Mouse (Mus musculus) heart, embryonic 13.5 days (tissue): ENCODE data around the gene Rpl35. TPM values are rescaled to one million over a fixed set of nuclear protein-coding genes. Genes with fewer than 3 reads are reported as not detected.

Experiments used
- ATAC-seq: fragments of 200-750 bp; cut with Nextera tagmentation; 2 replicates; pipeline ENCODE4 v1.8.0; 2017; ENCODE audit warnings: moderate TSS enrichment; ENCODE audit not compliant: insufficient number of reproducible peaks, low FRiP score, low TSS enrichment; ENCODE audit errors: extremely low read depth
- H3K27ac ChIP-seq: fragments of 300-500 bp; sonication (generic); replicated peaks from 2 replicates; pipeline ENCODE4 v1.5.1; 2015; ENCODE audit warnings: moderate library complexity, mild to moderate bottlenecking, inconsistent platforms
- H3K27me3 ChIP-seq: fragments of 300-500 bp; sonication (generic); replicated peaks from 2 replicates; pipeline ENCODE4 v1.6.1; 2015; ENCODE audit warnings: mild to moderate bottlenecking, inconsistent platforms
- H3K36me3 ChIP-seq: fragments of 300-500 bp; sonication (generic); 2 replicates; pipeline ENCODE4 v1.6.1; 2015; ENCODE audit warnings: mild to moderate bottlenecking, inconsistent platforms
- H3K4me1 ChIP-seq: fragments of 300-500 bp; sonication (generic); 2 replicates; pipeline ENCODE4 v1.6.1; 2015; ENCODE audit warnings: inconsistent platforms
- H3K4me2 ChIP-seq: fragments of 300-500 bp; sonication (generic); 2 replicates; pipeline ENCODE4 v1.6.1; 2015; ENCODE audit warnings: inconsistent platforms, mild to moderate bottlenecking, moderate library complexity
- H3K4me3 ChIP-seq: fragments of 300-500 bp; sonication (generic); 2 replicates; pipeline ENCODE4 v1.5.1; 2015; ENCODE audit warnings: moderate library complexity, mild to moderate bottlenecking, inconsistent platforms
- H3K9ac ChIP-seq: fragments of 300-500 bp; sonication (generic); 2 replicates; pipeline ENCODE4 v1.6.1; 2015; ENCODE audit warnings: inconsistent platforms, mild to moderate bottlenecking, moderate library complexity
- H3K9me3 ChIP-seq: fragments of 300-500 bp; sonication (generic); 2 replicates; pipeline ENCODE4 v1.6.1; 2016; ENCODE audit warnings: inconsistent platforms
- WGBS: fragments of 180-500 bp; shearing (Covaris S2); methylation state at CpG from one replicate; pipeline ENCODE4 v1.1.7; 2015; ENCODE audit warnings: mixed read lengths; 5-methylcytosine and 5-hydroxymethylcytosine counted together
- polyA plus RNA-seq: library from polyadenylated mRNA; unstranded; fragments of >200 nt; fragmentation: Nextera tagmentation; extraction: Ambion mirVana; gene quantifications from 2 replicates; pipeline ENCODE4 v1.2.1, GENCODE M21; 2015

The Rpl35 gene
- polyA plus RNA-seq, 1 experiment from 2014 or later: 659 TPM

GRCm38 (mm10) chr2:39007865-39008264 is 2.4 kb upstream of the Rpl35 start:
- peak overlapping the region; percentile 94 for H3K27ac ChIP-seq
- peaks cover 60% of the 10 kb centered on the region for H3K4me1 ChIP-seq
- H3K9me3 ChIP-seq: no peaks in the 10 kb centered on the region
- under 1% methylated on average over 44 of the region's 44 CpGs for WGBS
- H3K9ac ChIP-seq: peak overlapping the region; percentile 94
- H3K36me3 ChIP-seq: peaks cover 20% of the 10 kb centered on the region
- H3K27me3 ChIP-seq: no peaks in the 10 kb centered on the region
- peak overlapping the region; percentile 89 for H3K4me3 ChIP-seq
- ATAC-seq: peak; percentile 72
- peak overlapping the region; percentile 92 for H3K4me2 ChIP-seq

- Histone ChIP-seq H3K4me3 (peak overlapping the region; percentile 82), H3K4me1 (peaks cover 58% of the 10 kb centered on the region), H3K27me3 (no peaks in the 10 kb centered on the region), H3K27ac (no peak overlapping the region), H3K9ac (peak overlapping the region; percentile 96), H3K9me3 (no peaks in the 10 kb centered on the region), H3K36me3 (peaks cover 28% of the 10 kb centered on the region), H3K4me2 (peak overlapping the region; percentile 98)
- WGBS: 84% methylated on average over 14 of the region's 14 CpGs
- no peak for ATAC-seq
These were observed 816 bp upstream of the Rpl35 start for GRCm38 (mm10) chr2:39006149-39006730.

- Histone ChIP-seq H3K4me2 (peak within 1 kb of the TSS; percentile 98), H3K36me3 (peaks cover 41% of the 10 kb centered on the region), H3K4me1 (peaks cover 50% of the 10 kb centered on the region), H3K4me3 (peak within 1 kb of the TSS; percentile 82), H3K27me3 (no peaks in the 10 kb centered on the region), H3K9ac (peak within 1 kb of the TSS; percentile 96), H3K9me3 (no peaks in the 10 kb centered on the region), H3K27ac (peak within 1 kb of the TSS; percentile 85)
- ATAC-seq: peak; percentile 80
- under 1% methylated on average over 58 of the region's 58 CpGs for WGBS
These were observed 466 bp downstream of the Rpl35 start, which contains the start of gene Arpc5l for GRCm38 (mm10) chr2:39004880-39005435. TSS of gene Arpc5l (plus strand) at chr2:39005348.

GRCm38 (mm10) chr2:39004372-39004771 is 1.1 kb downstream of the Rpl35 start:
- WGBS: 0% methylated on average over 11 of the region's 11 CpGs
- H3K36me3 ChIP-seq: peaks cover 45% of the 10 kb centered on the region
- H3K4me1 ChIP-seq: peaks cover 46% of the 10 kb centered on the region
- no peaks in the 10 kb centered on the region for H3K9me3 ChIP-seq
- H3K4me3 ChIP-seq: peak overlapping the region; percentile 82
- peak overlapping the region; percentile 96 for H3K9ac ChIP-seq
- no peaks in the 10 kb centered on the region for H3K27me3 ChIP-seq
- no peak for ATAC-seq
- peak overlapping the region; percentile 85 for H3K27ac ChIP-seq
- peak overlapping the region; percentile 98 for H3K4me2 ChIP-seq

GRCm38 (mm10) chr2:39003512-39003911 is 1.9 kb downstream of the Rpl35 start:
- peak overlapping the region; percentile 98 for H3K4me2 ChIP-seq
- H3K4me1 ChIP-seq: peaks cover 37% of the 10 kb centered on the region
- peaks cover 45% of the 10 kb centered on the region for H3K36me3 ChIP-seq
- no peaks in the 10 kb centered on the region for H3K27me3 ChIP-seq
- peak overlapping the region; percentile 82 for H3K4me3 ChIP-seq
- WGBS: 62% methylated on average over 5 of the region's 5 CpGs
- no peak for ATAC-seq
- no peak overlapping the region; the same call in 1 of the 2 replicates for H3K27ac ChIP-seq
- no peaks in the 10 kb centered on the region for H3K9me3 ChIP-seq
- H3K9ac ChIP-seq: peak overlapping the region; percentile 96

- ATAC-seq: no peak
- peak overlapping the region; percentile 96 for H3K9ac ChIP-seq
- peaks cover 45% of the 10 kb centered on the region for H3K36me3 ChIP-seq
- H3K4me3 ChIP-seq: peak overlapping the region; percentile 82
- 49% methylated on average over 8 of the region's 8 CpGs for WGBS
- H3K27ac ChIP-seq: no peak overlapping the region
- no peaks in the 10 kb centered on the region for H3K27me3 ChIP-seq
- peak overlapping the region; percentile 98 for H3K4me2 ChIP-seq
- H3K9me3 ChIP-seq: no peaks in the 10 kb centered on the region
- H3K4me1 ChIP-seq: peaks cover 41% of the 10 kb centered on the region
These were observed 2.3 kb downstream of the Rpl35 start for GRCm38 (mm10) chr2:39003106-39003505.

GRCm38 (mm10) chr2:39001866-39002265 is 3.6 kb downstream of the Rpl35 start:
- no peak overlapping the region; the same call in 1 of the 2 replicates for H3K9ac ChIP-seq
- H3K9me3 ChIP-seq: no peaks in the 10 kb centered on the region
- no peak overlapping the region for H3K27ac ChIP-seq
- H3K36me3 ChIP-seq: peaks cover 45% of the 10 kb centered on the region
- H3K4me2 ChIP-seq: no peak overlapping the region
- 71% methylated on average over 3 of the region's 3 CpGs for WGBS
- no peak overlapping the region for H3K4me3 ChIP-seq
- no peak for ATAC-seq
- no peaks in the 10 kb centered on the region for H3K27me3 ChIP-seq
- H3K4me1 ChIP-seq: peaks cover 43% of the 10 kb centered on the region

- H3K27ac ChIP-seq: no peak overlapping the region
- H3K4me3 ChIP-seq: no peak overlapping the region
- WGBS: 85% methylated on average over 4 of the region's 4 CpGs
These were observed 4.9 kb downstream of the Rpl35 start for GRCm38 (mm10) chr2:39000587-39000919.

GRCm38 (mm10) chr2:38999910-39000586 is 5.4 kb downstream of the Rpl35 start:
- Histone ChIP-seq H3K36me3 (peaks cover 45% of the 10 kb centered on the region), H3K4me1 (peaks cover 30% of the 10 kb centered on the region), H3K27me3 (no peaks in the 10 kb centered on the region), H3K9ac (no peak overlapping the region), H3K4me2 (no peak overlapping the region), H3K27ac (no peak overlapping the region), H3K9me3 (no peaks in the 10 kb centered on the region), H3K4me3 (no peak overlapping the region)
- WGBS: 65% methylated on average over 8 of the region's 8 CpGs
- no peak for ATAC-seq

More at GRCm38 (mm10) chr2:39000587-39000919, 4.9 kb downstream of the Rpl35 start:
- no peak overlapping the region for H3K4me2 ChIP-seq
- peaks cover 31% of the 10 kb centered on the region for H3K4me1 ChIP-seq
- H3K36me3 ChIP-seq: peaks cover 45% of the 10 kb centered on the region
- H3K9me3 ChIP-seq: no peaks in the 10 kb centered on the region
- ATAC-seq: no peak
- H3K9ac ChIP-seq: no peak overlapping the region
- H3K27me3 ChIP-seq: no peaks in the 10 kb centered on the region

- Histone ChIP-seq H3K27ac (0 out of 2 replicates have a peak overlapping the region, but pooled peaks have one; percentile 8), H3K9me3 (no peaks in the 10 kb centered on the region), H3K27me3 (no peaks in the 10 kb centered on the region), H3K36me3 (peaks cover 45% of the 10 kb centered on the region), H3K4me3 (no peak overlapping the region), H3K4me1 (peaks cover 30% of the 10 kb centered on the region), H3K9ac (no peak overlapping the region), H3K4me2 (no peak overlapping the region)
- ATAC-seq: no peak
- WGBS: 39% methylated on average over 4 of the region's 4 CpGs
These were observed 6.0 kb downstream of the Rpl35 start for GRCm38 (mm10) chr2:38999381-38999780.
